Mouse (Mus musculus) WW6 (cell line): ENCODE measurements around the gene Pcid2.
"Not testable (repeated sequence)": the region's sequence is repeated elsewhere in the genome, so short reads cannot be mapped to it uniquely, and the experiment has no call there.

ENCODE experiments used
- DNase-seq: peaks from one replicate; pipeline ENCODE4 v3.0.0-alpha.2; 2013; ENCODE audit warnings: low read depth, low spot score

Gene Pcid2

GRCm38 (mm10) chr8:13077542-13077941 is 27.7 kb downstream of the Pcid2 start:
- DNase-seq: no peak

- DNase-seq: not testable (repeated sequence)
Observed at GRCm38 (mm10) chr8:13075579-13075978, 29.7 kb downstream of the Pcid2 start.

GRCm38 (mm10) chr8:13075044-13075443 is 30.2 kb downstream of the Pcid2 start:
- no peak for DNase-seq

- no peak for DNase-seq
Observed at GRCm38 (mm10) chr8:13073255-13073654, 32.0 kb downstream of the Pcid2 start.

- no peak for DNase-seq
Observed at GRCm38 (mm10) chr8:13063112-13063511, 42.1 kb downstream of the Pcid2 start.

GRCm38 (mm10) chr8:13060441-13061150 is 44.7 kb downstream of the Pcid2 start, which contains the start of gene Proz:
Gene Proz, plus strand, starts transcription at chr8:13060914.
- DNase-seq: no peak

- no peak for DNase-seq
Observed at GRCm38 (mm10) chr8:13057351-13057750, 47.9 kb downstream of the Pcid2 start.

GRCm38 (mm10) chr8:13050550-13050949 is 54.7 kb downstream of the Pcid2 start:
- no peak for DNase-seq

- DNase-seq: no peak
Observed at GRCm38 (mm10) chr8:13047652-13048051, 57.6 kb downstream of the Pcid2 start.

GRCm38 (mm10) chr8:13041459-13041858 is 63.8 kb downstream of the Pcid2 start:
- DNase-seq: no peak

- no peak for DNase-seq
Observed at GRCm38 (mm10) chr8:13039054-13039453, 66.2 kb downstream of the Pcid2 start.

- no peak for DNase-seq
Observed at GRCm38 (mm10) chr8:13037569-13037968, 67.7 kb downstream of the Pcid2 start.

- no peak for DNase-seq
Observed at GRCm38 (mm10) chr8:13037015-13037414, 68.2 kb downstream of the Pcid2 start, which contains the start of gene F10. Gene F10, plus strand, starts transcription at chr8:13037308.

- DNase-seq: no peak
Observed at GRCm38 (mm10) chr8:13036346-13036812, 68.9 kb downstream of the Pcid2 start.

GRCm38 (mm10) chr8:13028482-13028881 is 76.8 kb downstream of the Pcid2 start:
- no peak for DNase-seq

- DNase-seq: no peak
Observed at GRCm38 (mm10) chr8:13027615-13028014, 77.6 kb downstream of the Pcid2 start.
